32 mouse cellular contexts compared by ENCODE assay signal in the genomic region with DNA sequence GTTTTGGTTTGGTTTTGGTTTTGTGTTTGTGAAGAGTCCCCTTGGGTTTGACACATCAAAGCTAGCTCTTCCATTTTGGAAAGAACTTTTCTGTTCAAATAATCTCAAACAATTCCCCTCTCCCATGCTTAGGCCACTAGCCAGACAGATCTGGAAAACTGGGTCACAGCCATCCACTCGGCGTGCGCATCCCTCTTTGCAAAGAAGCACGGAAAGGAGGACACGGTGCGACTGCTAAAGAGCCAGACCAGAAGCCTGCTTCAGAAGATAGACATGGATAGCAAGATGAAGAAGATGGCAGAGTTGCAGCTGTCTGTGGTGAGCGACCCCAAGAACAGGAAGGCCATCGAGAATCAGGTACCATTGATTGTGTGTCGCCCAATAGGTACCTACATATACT.
"Had no signal": no experiment of that assay in that cellular context is flagged by ENCODE, and none has a peak within 500 bp of the region (broad histone marks: within the 10 kb centered on the region; RNA-seq: fewer than 3 reads in every experiment).

No protein-coding gene starts in this region.

- H3K4me2 ChIP-seq: limb, embryonic 12.5 days; limb, embryonic 13.5 days; limb, embryonic 15.5 days; liver, embryonic 11.5 days; liver, embryonic 12.5 days; liver, embryonic 13.5 days; liver, embryonic 15.5 days; lung, embryonic 14.5 days; lung, embryonic 15.5 days; midbrain, embryonic 11.5 days; midbrain, embryonic 12.5 days; midbrain, embryonic 13.5 days; midbrain, embryonic 15.5 days; neural tube, embryonic 12.5 days; neural tube, embryonic 13.5 days had no signal

- ATAC-seq: liver, embryonic 12.5 days; liver, postnatal 0 days; lung, postnatal 0 days; midbrain, embryonic 13.5 days; midbrain, embryonic 15.5 days; midbrain, embryonic 16.5 days had no signal

- DNase-seq: liver; liver, embryonic 13.5 days; liver, postnatal 0 days; lung, adult 18-20 months; lung, adult 2 months; lung, embryonic 14.5 days; lung, postnatal 10 days; lung, postnatal 14 days; lung, postnatal 36 days; lung, postnatal 4 days; midbrain, embryonic 14.5 days had no signal

- H3K4me1 ChIP-seq: limb, embryonic 15.5 days; liver, embryonic 12.5 days; liver, embryonic 13.5 days; liver, embryonic 15.5 days; lung, embryonic 15.5 days; megakaryocyte, embryonic 14.5 days; midbrain, embryonic 10.5 days; midbrain, embryonic 12.5 days; midbrain, embryonic 13.5 days; midbrain, embryonic 15.5 days; neural tube, embryonic 12.5 days; neural tube, embryonic 13.5 days had no signal

- H3K4me3 ChIP-seq: limb, embryonic 10.5 days; limb, embryonic 12.5 days; limb, embryonic 13.5 days; limb, embryonic 15.5 days; liver, embryonic 12.5 days; liver, embryonic 13.5 days; liver, embryonic 15.5 days; lung, embryonic 15.5 days; megakaryocyte, embryonic 14.5 days; midbrain, embryonic 10.5 days; midbrain, embryonic 12.5 days; midbrain, embryonic 13.5 days; midbrain, embryonic 15.5 days; myocyte; neural tube, embryonic 12.5 days; neural tube, embryonic 13.5 days had no signal

- H3K36me3 ChIP-seq: limb, embryonic 10.5 days; liver, embryonic 12.5 days; liver, embryonic 13.5 days; liver, embryonic 15.5 days; lung, embryonic 15.5 days; midbrain, embryonic 10.5 days; midbrain, embryonic 12.5 days; midbrain, embryonic 13.5 days; midbrain, embryonic 15.5 days; neural tube, embryonic 12.5 days; neural tube, embryonic 13.5 days had no signal

- H3K9me3 ChIP-seq: limb, embryonic 10.5 days; limb, embryonic 12.5 days; limb, embryonic 13.5 days; limb, embryonic 15.5 days; liver, embryonic 12.5 days; liver, embryonic 13.5 days; liver, embryonic 15.5 days; lung, embryonic 15.5 days; megakaryocyte, embryonic 14.5 days; midbrain, embryonic 10.5 days; midbrain, embryonic 12.5 days; midbrain, embryonic 13.5 days; midbrain, embryonic 15.5 days; neural tube, embryonic 12.5 days; neural tube, embryonic 13.5 days had no signal

- H3K27me3 ChIP-seq: limb, embryonic 12.5 days; limb, embryonic 13.5 days; limb, embryonic 15.5 days; liver, embryonic 12.5 days; liver, embryonic 13.5 days; liver, embryonic 15.5 days; lung, embryonic 15.5 days; megakaryocyte, embryonic 14.5 days; midbrain, embryonic 12.5 days; midbrain, embryonic 13.5 days; midbrain, embryonic 15.5 days; neural tube, embryonic 12.5 days; neural tube, embryonic 13.5 days had no signal

- H3K27ac ChIP-seq: limb, embryonic 10.5 days; limb, embryonic 12.5 days; limb, embryonic 13.5 days; limb, embryonic 15.5 days; liver, embryonic 12.5 days; liver, embryonic 13.5 days; liver, embryonic 14.5 days; liver, embryonic 15.5 days; lung, embryonic 15.5 days; macrophage; midbrain, embryonic 10.5 days; midbrain, embryonic 12.5 days; midbrain, embryonic 13.5 days; midbrain, embryonic 15.5 days; neural tube, embryonic 12.5 days; neural tube, embryonic 13.5 days had no signal

- H3K9ac ChIP-seq: limb, embryonic 12.5 days; limb, embryonic 13.5 days; limb, embryonic 15.5 days; liver, embryonic 12.5 days; liver, embryonic 13.5 days; liver, embryonic 14.5 days; liver, embryonic 15.5 days; liver, postnatal 0 days; lung, embryonic 14.5 days; lung, embryonic 15.5 days; midbrain, embryonic 12.5 days; midbrain, embryonic 13.5 days; midbrain, embryonic 15.5 days; neural tube, embryonic 12.5 days; neural tube, embryonic 13.5 days had no signal
